Mouse (Mus musculus): ENCODE measurements around the gene Medag. TPM values are rescaled to one million over a fixed set of nuclear protein-coding genes. Genes with fewer than 3 reads are reported as not detected.

The Medag gene
- polyA plus RNA-seq (2014; fragmentation: Illumina TruSeq; extraction: RNeasy Lipid Tissue Mini Kit (QIAGEN cat#74804); ENCODE audit: low read depth, low replicate concordance), result 13.0 TPM

DNA sequence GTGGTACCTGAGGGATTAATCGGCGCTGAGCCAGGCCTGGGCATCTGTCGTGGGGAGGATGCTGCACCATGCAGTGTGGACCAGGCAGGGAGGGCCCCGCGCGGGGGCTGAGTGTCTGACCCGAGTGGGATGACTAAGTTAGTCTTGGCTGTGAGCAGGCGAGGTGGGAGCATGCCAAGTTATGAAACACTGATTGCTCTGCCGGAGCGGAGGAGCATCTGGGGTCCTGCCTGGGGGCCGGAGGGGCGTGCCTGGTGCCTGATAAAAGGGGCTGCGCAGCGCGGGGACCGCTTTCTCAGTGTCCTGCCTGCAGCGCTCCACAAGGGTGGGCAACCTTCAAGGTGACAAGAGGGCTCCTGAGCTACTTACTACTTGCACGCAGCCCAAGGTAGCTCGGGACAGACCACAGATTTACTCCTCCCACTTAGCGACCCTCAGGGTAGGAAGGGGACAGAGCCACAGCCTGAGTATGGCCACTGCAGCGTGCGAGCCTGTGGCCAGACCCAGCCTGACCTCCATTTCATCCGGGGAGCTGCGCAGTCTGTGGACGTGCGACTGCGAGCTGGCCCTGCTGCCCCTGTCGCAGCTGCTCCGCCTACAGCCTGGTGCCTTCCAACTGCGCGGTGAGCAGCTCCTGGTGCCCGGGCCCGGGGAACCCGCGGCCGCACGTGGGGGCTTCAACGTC is at the start of gene Medag:
Gene Medag, plus strand, starts transcription at position 241 of the 685 bp plus-strand sequence.

DNA sequence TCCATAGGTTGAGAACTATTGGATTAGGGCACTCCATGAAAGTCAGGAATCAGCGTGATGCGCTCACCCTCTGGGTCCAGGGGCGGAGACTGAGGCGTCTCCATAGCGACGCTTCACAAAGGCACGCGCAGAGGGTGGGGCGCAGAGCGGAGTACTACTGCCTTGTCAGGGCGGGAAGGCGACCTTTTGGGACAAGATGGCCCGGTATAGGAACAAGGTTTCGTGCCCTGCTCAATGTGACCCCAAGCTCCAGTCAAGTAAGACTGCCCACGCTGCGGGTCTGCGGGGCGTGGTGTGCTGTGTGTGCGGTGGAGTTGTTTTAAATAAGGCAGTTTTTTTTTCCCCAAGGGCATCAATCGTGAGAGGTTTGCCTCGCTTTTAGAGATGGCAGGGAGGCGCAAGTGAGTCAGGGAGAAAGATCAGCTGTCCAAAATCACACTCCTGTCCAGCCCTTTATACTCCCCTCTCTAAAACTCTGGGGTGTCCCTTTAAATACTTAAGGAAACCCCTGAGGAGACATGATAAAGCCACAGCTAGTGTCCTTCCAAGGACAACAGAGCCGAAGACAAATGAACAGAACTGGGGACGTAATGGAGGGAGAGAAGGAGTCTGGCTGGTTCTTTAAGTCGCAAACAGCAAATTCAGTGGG is 28.1 kb downstream of the Medag start, which contains the start of gene Tex26:
Gene Tex26, plus strand, starts transcription at position 130 of the 649 bp plus-strand sequence.

Other genes with a start within 250 kb of the Medag start
- 23.8 TPM for gene Uspl1, start 227.4 kb upstream of the Medag start, polyA plus RNA-seq (2014; fragmentation: Illumina TruSeq; extraction: RNeasy Lipid Tissue Mini Kit (QIAGEN cat#74804); ENCODE audit: low read depth, low replicate concordance)
- gene Hmgb1, start 227.3 kb upstream of the Medag start, polyA plus RNA-seq (2014; fragmentation: Illumina TruSeq; extraction: RNeasy Lipid Tissue Mini Kit (QIAGEN cat#74804); ENCODE audit: low read depth, low replicate concordance), result 784 TPM
- 1.9 TPM for gene Alox5ap, start 147.0 kb upstream of the Medag start, polyA plus RNA-seq (2014; fragmentation: Illumina TruSeq; extraction: RNeasy Lipid Tissue Mini Kit (QIAGEN cat#74804); ENCODE audit: low read depth, low replicate concordance)
- gene Tex26, start 27.9 kb downstream of the Medag start, polyA plus RNA-seq (2014; fragmentation: Illumina TruSeq; extraction: RNeasy Lipid Tissue Mini Kit (QIAGEN cat#74804); ENCODE audit: low read depth, low replicate concordance), result not detected
- gene Wdr95, start 116.9 kb downstream of the Medag start, polyA plus RNA-seq (2014; fragmentation: Illumina TruSeq; extraction: RNeasy Lipid Tissue Mini Kit (QIAGEN cat#74804); ENCODE audit: low read depth, low replicate concordance), result not detected
- gene Hsph1, start 224.6 kb downstream of the Medag start, polyA plus RNA-seq (2014; fragmentation: Illumina TruSeq; extraction: RNeasy Lipid Tissue Mini Kit (QIAGEN cat#74804); ENCODE audit: low read depth, low replicate concordance), result 106 TPM

Measured in sigmoid colon, adult 10 weeks (tissue).